Mouse (Mus musculus): ENCODE measurements around the gene Ube2g2.

- TF ChIP-seq EP300 (IDR thresholded peaks at IDR 0.05; ENCODE audit: insufficient read depth, low read depth, low read length) (no peak), POLR2A (IDR thresholded peaks at IDR 0.05; ENCODE audit: insufficient read depth, low read depth, low read length) (no peak)
These were observed 25.8 kb downstream of the Ube2g2 start for GRCm38 (mm10) chr10:77647901-77648300.
